Mouse (Mus musculus) CH12.LX (cell line): ENCODE measurements around the gene Anks1b.

ENCODE experiments used
- CTCF ChIP-seq, 2 experiments: IDR thresholded peaks in 1 of 2; conservative IDR thresholded peaks in 1 of 2; 2 replicates each; pipeline ENCODE4 v1.5.1; 2011 to 2012; ENCODE audit warnings: low read depth in 2 of 2, low read length in 2 of 2, improper control_type of control experiment in 1 of 2, inconsistent platforms in 1 of 2, mild to moderate bottlenecking in 1 of 2, moderate library complexity in 1 of 2
- EP300 ChIP-seq: IDR thresholded peaks from 2 replicates; pipeline ENCODE4 v1.6.1; 2011; ENCODE audit warnings: low read length, improper control_type of control experiment
- JUND ChIP-seq: conservative IDR thresholded peaks from 2 replicates; pipeline ENCODE4 v1.6.1; 2011; ENCODE audit warnings: low read depth, low read length, improper control_type of control experiment
- MAX ChIP-seq: IDR thresholded peaks from 2 replicates; pipeline ENCODE4 v1.6.1; 2011; ENCODE audit warnings: low read length, improper control_type of control experiment
- POLR2AphosphoS2 ChIP-seq: IDR thresholded peaks from 2 replicates; pipeline ENCODE4 v1.6.1; 2011; ENCODE audit warnings: low read depth, low read length, improper control_type of control experiment
- ZNF384 ChIP-seq: IDR thresholded peaks from 2 replicates; pipeline ENCODE4 v1.6.1; 2012; ENCODE audit warnings: low read depth, low read length, improper control_type of control experiment, inconsistent platforms

DNA sequence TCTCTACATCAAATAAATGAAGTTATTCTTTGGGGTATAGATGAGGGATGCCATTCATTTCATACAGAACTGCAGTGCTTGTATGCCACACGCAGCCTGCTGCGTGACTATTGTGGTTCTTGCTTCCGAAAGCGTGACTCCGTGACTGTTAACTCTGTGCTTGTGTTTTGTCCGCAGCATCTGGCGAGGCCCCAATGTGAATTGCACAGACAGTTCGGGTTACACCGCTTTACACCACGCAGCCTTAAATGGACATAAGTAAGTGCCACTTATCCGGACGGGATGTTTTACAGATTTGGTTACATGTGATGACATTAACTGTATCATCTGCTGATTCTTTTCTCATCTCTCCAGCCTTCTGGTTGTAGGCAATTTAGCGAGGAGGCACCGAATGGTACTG lies 159.7 kb downstream of the Anks1b start:
- TF ChIP-seq CTCF (conservative IDR thresholded peaks at IDR 0.05 in 1 of 2, IDR thresholded peaks at IDR 0.05 in 1 of 2; ENCODE audit: low read depth in 2 of 2, low read length in 2 of 2): no peak
- no peak for TF ChIP-seq JUND
- no peak for TF ChIP-seq EP300
- TF ChIP-seq ZNF384: no peak
- no peak for TF ChIP-seq MAX
- TF ChIP-seq POLR2AphosphoS2: no peak
